Mouse (Mus musculus) heart, postnatal 0 days (tissue): ENCODE measurements at regions not wholly inside any gene's neighbourhood (a gene's known extent, or its start where the extent isn't known, plus 50 kb on each side); places are given as distances from the start of the nearest gene placed in this dataset.
A peak's percentile ranks its signal among the peaks of the same experiment; 100 is the strongest.

ENCODE experiments used
- ATAC-seq: fragments of 200-750 bp; cut with Nextera tagmentation; 2 replicates; pipeline ENCODE4 v1.8.0; 2017; ENCODE audit warnings: low read depth, moderate number of reproducible peaks, moderate library complexity; ENCODE audit not compliant: insufficient read depth
- DNase-seq: peaks from one replicate; pipeline ENCODE4 v3.0.0-alpha.2; 2016; ENCODE audit warnings: low spot score
- H3K27ac ChIP-seq: fragments of 300-500 bp; sonication (generic); 2 replicates; pipeline ENCODE4 v1.5.1; 2014; ENCODE audit warnings: low read depth, mild to moderate bottlenecking
- H3K27me3 ChIP-seq: fragments of 300-500 bp; sonication (generic); 2 replicates; pipeline ENCODE4 v1.6.1; 2014; ENCODE audit warnings: low read length, mixed read lengths; ENCODE audit not compliant: control insufficient read depth, insufficient read depth
- H3K36me3 ChIP-seq: fragments of 300-500 bp; sonication (generic); replicated peaks from 2 replicates; pipeline ENCODE4 v1.6.1; 2014; ENCODE audit warnings: low read length, mixed read lengths; ENCODE audit not compliant: control insufficient read depth, insufficient read depth
- H3K4me1 ChIP-seq: fragments of 300-500 bp; sonication (generic); 2 replicates; pipeline ENCODE4 v1.6.1; 2014; ENCODE audit warnings: antibody characterized with exemption; ENCODE audit not compliant: control insufficient read depth, insufficient read depth
- H3K4me2 ChIP-seq: fragments of 300-500 bp; sonication (generic); 2 replicates; pipeline ENCODE4 v1.6.1; 2014; ENCODE audit warnings: low read depth, mild to moderate bottlenecking, low read length, moderate library complexity
- H3K4me3 ChIP-seq: fragments of 300-500 bp; sonication (generic); 2 replicates; pipeline ENCODE4 v1.5.1; 2014; ENCODE audit warnings: low read depth, low read length
- H3K9ac ChIP-seq: fragments of 300-500 bp; sonication (generic); replicated peaks from 2 replicates; pipeline ENCODE4 v1.6.1; 2014; ENCODE audit warnings: low read depth, low read length, mixed read lengths
- H3K9me3 ChIP-seq: fragments of 300-500 bp; sonication (generic); replicated peaks from 2 replicates; pipeline ENCODE4 v1.6.1; 2016; ENCODE audit warnings: low read length; ENCODE audit not compliant: control insufficient read depth
- CTCF ChIP-seq: IDR thresholded peaks from 2 replicates; pipeline ENCODE4 v1.5.1; 2016; ENCODE audit warnings: antibody characterized with exemption, control low read depth, low read depth
- EP300 ChIP-seq: IDR thresholded peaks from 2 replicates; pipeline ENCODE4 v1.6.1; 2016; ENCODE audit warnings: antibody characterized with exemption, low read depth
- WGBS: fragments of 180-500 bp; shearing (Covaris S2); extraction: QIAGEN DNeasy Blood & Tissue Kit; methylation state at CpG from one replicate; pipeline ENCODE4 v1.1.7; 2014; 5-methylcytosine and 5-hydroxymethylcytosine counted together

DNA sequence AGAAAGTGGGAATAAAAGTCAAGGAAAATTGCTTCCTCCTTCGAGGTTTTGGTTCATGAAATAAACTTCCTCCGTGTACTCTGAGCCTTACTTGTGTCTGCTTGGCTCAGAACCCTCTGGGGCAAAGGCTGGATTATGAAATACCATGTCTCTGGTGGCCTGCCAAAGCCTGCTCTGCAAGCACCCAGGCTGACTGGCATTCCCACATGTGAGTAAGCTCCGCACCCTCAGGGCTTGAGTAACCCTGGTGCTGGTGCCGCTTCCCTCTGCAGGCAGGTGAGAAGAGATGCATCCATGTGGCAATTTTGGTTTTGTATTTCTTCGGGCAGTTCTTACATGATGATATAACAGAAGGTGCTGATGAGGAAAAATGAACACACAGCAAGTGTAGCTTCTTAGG lies 66.0 kb downstream of the Nr2f2 start:
- 60% methylated on average over 5 of the region's 5 CpGs for WGBS
- H3K4me3 ChIP-seq: no peak overlapping the region
- no peak overlapping the region for H3K4me2 ChIP-seq
- no peaks in the 10 kb centered on the region for H3K9me3 ChIP-seq
- H3K4me1 ChIP-seq: no peaks in the 10 kb centered on the region
- DNase-seq: no peak
- TF ChIP-seq CTCF: no peak
- no peak for TF ChIP-seq EP300
- H3K27me3 ChIP-seq: no peaks in the 10 kb centered on the region
- no peaks in the 10 kb centered on the region for H3K36me3 ChIP-seq
- no peak overlapping the region for H3K27ac ChIP-seq
- no peak for ATAC-seq
- H3K9ac ChIP-seq: no peak overlapping the region

DNA sequence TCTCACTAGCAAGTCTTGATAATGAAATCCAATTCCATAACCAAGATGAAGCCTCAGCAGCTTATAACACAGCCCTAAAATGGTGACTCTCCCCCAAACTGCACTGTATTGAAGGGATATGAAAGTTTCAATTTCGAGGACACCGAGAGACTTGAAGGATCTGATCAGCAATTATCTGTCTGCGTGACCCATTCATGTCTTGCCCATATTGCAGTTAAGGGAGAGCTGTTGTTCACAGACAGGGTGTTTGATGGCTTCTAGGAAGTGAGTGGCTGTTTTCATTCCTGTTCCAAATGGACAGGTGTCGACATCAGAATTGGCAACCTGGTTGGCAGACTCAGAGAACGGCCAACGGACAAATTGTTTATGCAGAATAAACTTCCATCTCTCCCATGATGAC lies 75.1 kb downstream of the Nr2f2 start:
- Histone ChIP-seq H3K27me3 (peaks cover 53% of the 10 kb centered on the region), H3K4me1 (no peaks in the 10 kb centered on the region), H3K27ac (no peak overlapping the region), H3K4me2 (no peak overlapping the region), H3K4me3 (no peak overlapping the region), H3K36me3 (no peaks in the 10 kb centered on the region), H3K9ac (no peak overlapping the region), H3K9me3 (no peaks in the 10 kb centered on the region)
- ATAC-seq (no peak), DNase-seq (no peak)
- 85% methylated on average over 6 of the region's 6 CpGs for WGBS
- TF ChIP-seq CTCF (no peak), EP300 (no peak)

DNA sequence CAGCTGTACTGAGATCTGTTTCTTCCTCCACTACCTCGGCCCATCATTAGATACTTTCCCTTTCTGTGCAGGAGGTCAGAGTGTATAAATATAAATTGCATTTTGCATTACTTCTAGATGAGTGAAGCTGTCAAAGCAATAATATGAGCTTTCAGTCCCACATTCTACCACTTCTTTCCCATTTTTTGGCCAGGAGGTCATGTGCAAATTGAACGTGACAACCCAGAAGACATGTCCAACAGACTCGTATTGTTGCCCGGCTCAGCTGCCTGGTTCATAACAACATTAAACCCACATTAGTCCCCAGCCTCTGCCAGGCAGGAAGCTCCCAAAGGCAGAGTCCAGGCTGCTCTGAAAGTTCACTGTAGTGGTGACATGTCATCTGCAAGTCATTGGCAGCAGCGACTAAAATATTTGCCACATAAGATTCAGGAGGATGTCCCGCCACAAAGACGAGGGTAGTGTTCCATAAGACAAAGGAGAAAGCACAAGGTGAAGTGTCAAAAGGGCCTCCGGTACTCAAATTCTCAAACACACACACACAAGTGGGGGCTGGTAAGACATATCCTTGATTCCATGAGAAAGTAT lies 75.7 kb downstream of the Nr2f2 start:
- Histone ChIP-seq H3K9ac (no peak overlapping the region), H3K4me2 (no peak overlapping the region), H3K27me3 (peaks cover 60% of the 10 kb centered on the region), H3K4me1 (no peaks in the 10 kb centered on the region), H3K36me3 (no peaks in the 10 kb centered on the region), H3K9me3 (no peaks in the 10 kb centered on the region), H3K27ac (no peak overlapping the region), H3K4me3 (no peak overlapping the region)
- ATAC-seq (no peak), DNase-seq (no peak)
- no peak for TF ChIP-seq CTCF
- 69% methylated on average over 8 of the region's 8 CpGs for WGBS

DNA sequence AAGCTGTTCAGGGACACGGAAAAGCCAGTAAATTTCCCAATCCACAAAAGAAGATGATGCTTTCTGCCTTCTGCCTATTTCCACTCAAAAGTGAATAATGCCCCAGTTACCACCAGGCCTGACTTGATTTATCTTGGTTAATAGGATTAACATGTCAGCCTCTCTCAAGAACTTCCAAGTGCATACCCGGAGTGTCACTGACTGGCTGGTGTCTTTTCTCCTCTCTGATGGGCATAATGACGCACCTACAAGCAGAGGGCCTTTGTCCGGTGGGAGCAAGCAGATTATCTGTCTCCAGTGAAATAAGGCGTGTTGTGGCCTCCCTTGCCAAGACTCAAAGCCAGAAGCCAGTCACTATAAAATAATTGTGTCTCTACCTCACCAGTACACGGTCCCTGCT lies 76.3 kb downstream of the Nr2f2 start:
- no peak overlapping the region for H3K27ac ChIP-seq
- no peaks in the 10 kb centered on the region for H3K36me3 ChIP-seq
- no peak for TF ChIP-seq CTCF
- TF ChIP-seq EP300: no peak
- ATAC-seq (no peak), DNase-seq (no peak)
- H3K4me1 ChIP-seq: no peaks in the 10 kb centered on the region
- no peak overlapping the region for H3K4me2 ChIP-seq
- no peaks in the 10 kb centered on the region for H3K9me3 ChIP-seq
- no peak overlapping the region for H3K4me3 ChIP-seq
- H3K9ac ChIP-seq: no peak overlapping the region
- WGBS: 41% methylated on average over 6 of the region's 6 CpGs
- peaks cover 65% of the 10 kb centered on the region for H3K27me3 ChIP-seq

DNA sequence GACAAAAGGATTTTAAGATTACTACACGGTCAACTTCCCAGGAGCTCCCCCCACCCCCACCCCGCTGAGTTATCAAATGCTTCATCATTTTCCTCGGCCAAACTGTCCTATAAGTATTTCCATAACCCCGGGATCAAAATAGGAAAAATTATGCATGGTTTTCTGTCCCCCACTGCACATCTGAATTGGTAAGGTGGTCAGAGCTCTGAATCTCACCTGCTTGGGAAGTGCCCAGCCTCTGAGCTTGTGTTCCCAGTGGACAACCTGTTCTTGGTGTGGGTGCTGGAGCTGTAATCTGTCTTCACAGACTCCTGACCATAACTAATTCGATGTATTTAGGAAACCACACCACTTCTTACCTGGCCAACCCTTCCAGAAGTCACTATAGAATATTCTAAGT lies 77.9 kb downstream of the Nr2f2 start:
- DNase-seq (no peak), ATAC-seq (no peak)
- no peaks in the 10 kb centered on the region for H3K4me1 ChIP-seq
- 17% methylated on average over 5 of the region's 5 CpGs for WGBS
- H3K27ac ChIP-seq: no peak overlapping the region
- no peaks in the 10 kb centered on the region for H3K36me3 ChIP-seq
- no peak overlapping the region for H3K4me2 ChIP-seq
- H3K4me3 ChIP-seq: no peak overlapping the region
- peaks cover 82% of the 10 kb centered on the region for H3K27me3 ChIP-seq
- TF ChIP-seq EP300 (no peak), CTCF (no peak)
- H3K9ac ChIP-seq: no peak overlapping the region
- no peaks in the 10 kb centered on the region for H3K9me3 ChIP-seq

DNA sequence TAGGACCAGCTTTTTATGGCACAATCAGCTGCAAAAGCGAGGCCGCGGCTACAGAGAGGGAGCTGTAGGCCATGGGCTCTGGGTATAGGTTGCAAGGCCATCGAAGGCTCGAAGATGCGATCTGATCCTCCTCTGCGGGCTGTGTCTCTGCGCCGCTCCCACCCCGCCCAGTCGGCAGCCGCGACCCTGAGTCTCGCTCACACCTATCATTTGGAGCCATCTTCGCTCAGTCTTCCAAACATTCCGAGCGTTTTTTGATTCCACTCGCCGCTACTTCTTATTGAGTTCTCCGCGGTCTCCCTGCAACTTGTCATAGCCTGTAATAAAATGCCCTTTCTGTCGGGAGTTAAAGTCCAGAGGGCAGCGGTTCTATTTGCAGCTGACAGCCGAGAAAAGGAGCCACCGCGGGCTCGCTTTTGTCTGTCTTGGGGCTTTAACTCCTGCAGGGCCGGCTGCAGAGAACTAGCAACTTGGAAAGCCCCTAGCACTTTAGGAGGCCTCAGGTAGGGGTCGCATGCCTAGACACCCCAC lies 78.6 kb downstream of the Nr2f2 start:
- TF ChIP-seq EP300: no peak
- TF ChIP-seq CTCF: no peak
- Histone ChIP-seq H3K27me3 (peaks cover 88% of the 10 kb centered on the region), H3K4me1 (no peaks in the 10 kb centered on the region), H3K36me3 (no peaks in the 10 kb centered on the region), H3K9me3 (no peaks in the 10 kb centered on the region), H3K9ac (no peak overlapping the region), H3K4me3 (peak overlapping the region; percentile 26), H3K4me2 (peak overlapping the region; percentile 43), H3K27ac (no peak overlapping the region)
- no peak for DNase-seq
- WGBS: under 1% methylated on average over 29 of the region's 29 CpGs
- ATAC-seq: no peak
